Mouse (Mus musculus): ENCODE measurements around the gene Abca3.

DNA sequence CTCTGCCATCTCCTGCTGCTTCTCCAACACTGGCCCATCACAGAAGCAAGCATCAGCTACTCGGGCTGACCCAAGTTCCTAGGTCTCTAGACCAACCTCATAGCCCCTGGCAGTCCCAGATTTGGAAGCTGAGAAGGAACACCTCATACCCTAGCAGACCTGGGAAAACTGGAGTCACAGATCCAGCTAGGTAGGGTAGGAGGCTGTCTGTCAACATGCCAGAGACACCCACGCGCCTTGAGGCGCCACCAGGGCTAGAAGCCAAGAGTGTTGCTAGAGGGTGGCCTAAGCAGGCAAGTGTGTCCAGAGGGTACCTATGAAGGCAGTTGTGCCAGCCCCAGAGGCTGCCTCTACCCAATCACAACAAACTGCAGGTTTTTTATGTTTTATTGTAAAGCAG lies 91.7 kb downstream of the Abca3 start:
- TF ChIP-seq CTCF (IDR thresholded peaks at IDR 0.05) = no peak
- TF ChIP-seq EP300 (IDR thresholded peaks at IDR 0.05; ENCODE audit: insufficient read depth, low read depth, low read length) = no peak

All from heart, adult 2 months (tissue).